ENCODE assay signal across 14 mouse cellular contexts in the genomic region with DNA sequence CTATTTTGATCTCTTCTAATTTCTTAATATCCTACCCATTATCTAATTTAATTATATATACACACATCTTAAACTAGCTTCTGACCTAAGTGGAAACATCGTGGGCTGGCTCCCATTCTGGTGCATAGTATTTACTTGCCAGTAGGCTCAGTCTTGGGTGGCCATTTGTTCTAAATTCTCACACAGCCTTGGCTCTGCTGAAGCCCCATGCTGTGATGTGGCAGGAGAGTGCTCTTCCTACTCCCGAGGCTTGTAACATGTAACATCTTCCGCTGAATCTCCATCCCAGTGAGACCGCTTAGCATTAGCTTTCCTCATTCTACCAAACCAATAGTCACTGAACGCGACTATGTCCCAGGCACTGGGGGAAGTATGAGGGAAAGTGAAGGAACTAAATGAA. TPM values are rescaled to one million over a fixed set of nuclear protein-coding genes. Genes with fewer than 3 reads are reported as not detected.
DNase-seq lines count a peak whose midpoint lies in the region; ATAC-seq and TF ChIP-seq lines count a peak whose summit lies in the region.
"Had no signal": no experiment of that assay in that cellular context is flagged by ENCODE, and none has a peak within 500 bp of the region (broad histone marks: within the 10 kb centered on the region; RNA-seq: fewer than 3 reads in every experiment).

No protein-coding gene starts in this region.

- H3K9me3 ChIP-seq in embryonic facial prominence, embryonic 13.5 days = no peaks in the 10 kb centered on the region
- H3K9me3 ChIP-seq in embryonic facial prominence, embryonic 10.5 days = no peaks in the 10 kb centered on the region
- H3K9me3 ChIP-seq in heart, postnatal 0 days (replicated peaks; ENCODE audit: control insufficient read depth, low read length) = no peaks in the 10 kb centered on the region
- H3K9me3 ChIP-seq: limb, embryonic 12.5 days; midbrain, embryonic 13.5 days; neural tube, embryonic 15.5 days had no signal

- no peak for TF ChIP-seq EP300 in heart, postnatal 0 days (IDR thresholded peaks at IDR 0.05; ENCODE audit: low read depth)

- H3K4me3 ChIP-seq in embryonic facial prominence, embryonic 13.5 days = no peak overlapping the region
- no peak overlapping the region for H3K4me3 ChIP-seq in embryonic facial prominence, embryonic 10.5 days
- H3K4me3 ChIP-seq in heart, postnatal 0 days (ENCODE audit: low read depth, low read length) = peak overlapping the region; percentile 64; the same call in 1 of the 2 replicates
- H3K4me3 ChIP-seq in myocyte = peak overlapping the region; percentile 61
- H3K4me3 ChIP-seq: midbrain, embryonic 13.5 days; neural tube, embryonic 15.5 days had no signal

- no peak for DNase-seq in embryonic facial prominence, embryonic 10.5 days (ENCODE audit: low spot score)
- peak; percentile 20 for DNase-seq in left cerebral cortex, postnatal 4 days
- DNase-seq in left cerebral cortex, adult 11 months (ENCODE audit: low spot score) = no peak
- DNase-seq in heart, postnatal 0 days (ENCODE audit: low spot score) = no peak
- no peak for DNase-seq in ovary, postnatal 10 days (ENCODE audit: low spot score)
- DNase-seq in right cerebral cortex, postnatal 14 days = no peak
- DNase-seq: gastrocnemius, postnatal 10 days; thymus, postnatal 14 days had no signal

- intact Hi-C loops in left cerebral cortex, postnatal 4 days (cut with DNase I) = no loop called here

- H3K79me2 ChIP-seq in myocyte (ENCODE audit: control insufficient read depth, insufficient read depth) = peaks cover 50% of the 10 kb centered on the region

- ATAC-seq in embryonic facial prominence, embryonic 13.5 days (ENCODE audit: insufficient number of reproducible peaks, insufficient read depth, low FRiP score, low TSS enrichment, low read depth) = no peak
- no peak for ATAC-seq in heart, postnatal 0 days (ENCODE audit: insufficient read depth, low read depth)
- ATAC-seq: inflammation-experienced regulatory T-cells, adult 6 months; midbrain, embryonic 13.5 days had no signal

- H3K36me3 ChIP-seq in embryonic facial prominence, embryonic 13.5 days = no peaks in the 10 kb centered on the region
- no peaks in the 10 kb centered on the region for H3K36me3 ChIP-seq in embryonic facial prominence, embryonic 10.5 days (replicated peaks)
- H3K36me3 ChIP-seq in heart, postnatal 0 days (replicated peaks; ENCODE audit: control insufficient read depth, insufficient read depth, low read length) = no peaks in the 10 kb centered on the region
- no peaks in the 10 kb centered on the region for H3K36me3 ChIP-seq in myocyte (ENCODE audit: control insufficient read depth, insufficient read depth)
- H3K36me3 ChIP-seq: limb, embryonic 12.5 days; midbrain, embryonic 13.5 days; neural tube, embryonic 15.5 days had no signal

- no peak for TF ChIP-seq POLR2A in myocyte (IDR thresholded peaks at IDR 0.05; ENCODE audit: insufficient read length, low read depth)

- no peak overlapping the region for H3K9ac ChIP-seq in embryonic facial prominence, embryonic 13.5 days
- no peak overlapping the region for H3K9ac ChIP-seq in heart, postnatal 0 days (replicated peaks; ENCODE audit: low read depth, low read length)
- H3K9ac ChIP-seq: limb, embryonic 12.5 days; midbrain, embryonic 13.5 days; neural tube, embryonic 15.5 days had no signal

- WGBS in embryonic facial prominence, embryonic 13.5 days = 85% methylated on average over 6 of the region's 6 CpGs
- WGBS in embryonic facial prominence, embryonic 10.5 days = 91% methylated on average over 6 of the region's 6 CpGs
- WGBS in heart, postnatal 0 days = 89% methylated on average over 6 of the region's 6 CpGs

- H3K27ac ChIP-seq in embryonic facial prominence, embryonic 13.5 days = no peak overlapping the region
- no peak overlapping the region for H3K27ac ChIP-seq in embryonic facial prominence, embryonic 10.5 days (replicated peaks)
- H3K27ac ChIP-seq in heart, postnatal 0 days (ENCODE audit: low read depth) = no peak overlapping the region
- H3K27ac ChIP-seq: limb, embryonic 12.5 days; midbrain, embryonic 13.5 days; neural tube, embryonic 15.5 days had no signal

- peak overlapping the region; percentile 83 for H3K4me2 ChIP-seq in embryonic facial prominence, embryonic 13.5 days
- H3K4me2 ChIP-seq in heart, postnatal 0 days (ENCODE audit: low read depth, low read length) = peak overlapping the region; percentile 86
- peak overlapping the region; percentile 75 for H3K4me2 ChIP-seq in myocyte (ENCODE audit: low read depth)

- peaks cover 50% of the 10 kb centered on the region for H3K4me1 ChIP-seq in embryonic facial prominence, embryonic 13.5 days
- peaks cover 13% of the 10 kb centered on the region for H3K4me1 ChIP-seq in embryonic facial prominence, embryonic 10.5 days
- H3K4me1 ChIP-seq in heart, postnatal 0 days (ENCODE audit: control insufficient read depth, insufficient read depth) = peaks cover 16% of the 10 kb centered on the region

- no peaks in the 10 kb centered on the region for H3K27me3 ChIP-seq in embryonic facial prominence, embryonic 13.5 days
- peaks cover 39% of the 10 kb centered on the region for H3K27me3 ChIP-seq in embryonic facial prominence, embryonic 10.5 days (replicated peaks; ENCODE audit: low read depth, poor library complexity, severe bottlenecking)
- H3K27me3 ChIP-seq in heart, postnatal 0 days (ENCODE audit: control insufficient read depth, insufficient read depth, low read length) = no peaks in the 10 kb centered on the region
- no peaks in the 10 kb centered on the region for H3K27me3 ChIP-seq in myocyte (ENCODE audit: control insufficient read depth, insufficient read depth, insufficient read length)
- H3K27me3 ChIP-seq: limb, embryonic 12.5 days had no signal

- TF ChIP-seq CTCF in heart, postnatal 0 days (IDR thresholded peaks at IDR 0.05; ENCODE audit: low read depth) = no peak

- H3ac ChIP-seq in myocyte (ENCODE audit: control insufficient read depth, insufficient read length) = no peak overlapping the region

TF ChIP-seq in myocyte, 11 proteins besides CTCF, POLR2A, EP300 and RAD21:
- TF ChIP-seq E2F4 (IDR thresholded peaks at IDR 0.05; ENCODE audit: insufficient read depth) (no peak), SRF (IDR thresholded peaks at IDR 0.05; ENCODE audit: control insufficient read depth, insufficient read length, low read depth) (no peak), REST (IDR thresholded peaks at IDR 0.05; ENCODE audit: insufficient read depth, insufficient read length) (no peak), CEBPB (IDR thresholded peaks at IDR 0.05; ENCODE audit: insufficient read depth, poor library complexity, severe bottlenecking) (no peak), MYOG (IDR thresholded peaks at IDR 0.05; ENCODE audit: control insufficient read depth in 1 of 3, insufficient read depth in 1 of 3, insufficient read length in 2 of 3, low read depth in 2 of 3) (no peak), USF1 (IDR thresholded peaks at IDR 0.05; ENCODE audit: low read depth) (no peak), MYOD1 (IDR thresholded peaks at IDR 0.05; ENCODE audit: control insufficient read depth in 1 of 3, insufficient read length in 2 of 3, low read depth in 2 of 3) (no peak), MAX (IDR thresholded peaks at IDR 0.05; ENCODE audit: low read depth) (no peak), POLR2AphosphoS2 (IDR thresholded peaks at IDR 0.05; ENCODE audit: insufficient read length, low read depth) (no peak), TCF3 (IDR thresholded peaks at IDR 0.05; ENCODE audit: insufficient read length, low read depth) (no peak), TCF12 (IDR thresholded peaks at IDR 0.05; ENCODE audit: insufficient read depth, poor library complexity, severe bottlenecking) (no peak)

RNA-seq across cellular contexts. Expression of a gene that starts 43.0 kb away (rescaled TPM):
- 6.7 and 7.2 TPM in 2 replicates for polyA plus RNA-seq in embryonic facial prominence, embryonic 13.5 days (2015; fragmentation: Nextera tagmentation; extraction: Ambion mirVana)
- polyA plus RNA-seq in embryonic facial prominence, embryonic 10.5 days (2016; fragmentation: Nextera tagmentation; extraction: Ambion mirVana) = 0.45 and 0.62 TPM in 2 replicates
- total RNA-seq in left cerebral cortex, postnatal 4 days (2021) = 1 to 10 TPM; 1.2 to 1.4 TPM
- total RNA-seq in heart, postnatal 0 days (2014; rRNA removed; ENCODE audit: low replicate concordance) = 4.7 and 5.2 TPM in 2 replicates
- 5.1 and 5.6 TPM in 2 replicates for polyA plus RNA-seq in heart, postnatal 0 days (2015; fragmentation: Nextera tagmentation; extraction: Ambion mirVana)
- 7.6 TPM for polyA plus RNA-seq in myocyte (2012; fragmentation: generic; extraction: Trizol)

RNA-seq across cellular contexts. Expression of a gene that starts 56.6 kb away (rescaled TPM):
- polyA plus RNA-seq in embryonic facial prominence, embryonic 13.5 days (2015; fragmentation: Nextera tagmentation; extraction: Ambion mirVana) = 11.4 and 12.1 TPM in 2 replicates
- polyA plus RNA-seq in embryonic facial prominence, embryonic 10.5 days (2016; fragmentation: Nextera tagmentation; extraction: Ambion mirVana) = 1.8 and 2.1 TPM in 2 replicates
- total RNA-seq in left cerebral cortex, postnatal 4 days (2021) = 1 to 10 TPM; 1.0 to 1.7 TPM
- total RNA-seq in heart, postnatal 0 days (2014; rRNA removed; ENCODE audit: low replicate concordance) = 2.5 and 9.4 TPM in 2 replicates
- 2.3 and 2.5 TPM in 2 replicates for polyA plus RNA-seq in heart, postnatal 0 days (2015; fragmentation: Nextera tagmentation; extraction: Ambion mirVana)
- polyA plus RNA-seq in myocyte (2012; fragmentation: generic; extraction: Trizol) = not detected

Comparison
In these comparisons a context has a peak if more than half of its experiments do, and no peak if none do; other contexts are left out.
1. H3K4me3 ChIP-seq: peak in heart, postnatal 0 days (single experiment) and myocyte (single experiment); none in embryonic facial prominence, embryonic 13.5 days (single experiment) and embryonic facial prominence, embryonic 10.5 days (single experiment).
2. Peak in every context shown above with its lines, with median percentiles within 50 percentile points of each other: H3K4me2 ChIP-seq.